Mouse (Mus musculus): Measurements from ENCODE around the gene Npas2. TPM values are rescaled to one million over a fixed set of nuclear protein-coding genes. Genes with fewer than 3 reads are reported as not detected.

Gene Npas2
- polyA plus RNA-seq, 1 experiment from 2014 or later, result 1.8 TPM

DNA sequence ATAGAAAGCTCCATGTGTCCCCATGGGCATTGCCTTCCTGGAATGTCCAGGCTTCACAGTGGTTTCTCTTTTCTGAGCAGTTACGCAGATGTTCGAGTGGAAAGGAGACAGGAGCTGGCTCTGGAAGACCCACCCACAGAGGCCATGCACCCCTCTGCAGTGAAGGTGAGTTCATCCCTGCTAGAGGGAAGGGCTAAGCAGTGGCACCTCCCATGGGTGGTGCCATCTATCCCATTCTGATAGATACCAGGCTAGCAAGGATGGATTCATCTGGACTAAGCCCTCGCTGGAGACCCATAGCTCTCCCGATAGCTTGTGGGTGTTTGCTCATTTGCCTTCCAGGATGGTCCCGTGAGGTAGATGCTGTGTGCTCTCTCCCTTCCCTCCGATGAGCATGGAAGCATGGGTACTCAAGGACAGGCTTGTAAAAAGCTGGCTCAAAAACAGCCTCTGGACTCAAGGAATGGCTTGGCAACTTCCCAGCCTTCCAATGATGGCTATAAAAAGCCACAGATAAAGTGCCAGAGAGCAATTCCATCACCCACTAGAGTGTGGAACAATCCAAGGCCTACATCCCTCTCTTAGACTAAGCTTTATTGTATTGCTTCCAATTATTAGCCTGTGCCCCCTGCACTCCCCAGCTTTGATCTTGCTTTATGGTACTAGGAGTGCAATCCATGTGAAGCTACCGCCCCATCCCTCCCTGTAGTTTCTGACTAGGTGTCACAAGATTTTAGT lies 137.5 kb downstream of the Npas2 start:
- Histone ChIP-seq H3K36me3 (ENCODE audit: control insufficient read depth, insufficient read depth, low read length) (no peaks in the 10 kb centered on the region), H3K4me2 (ENCODE audit: low read depth, low read length) (no peak overlapping the region), H3K27me3 (ENCODE audit: control insufficient read depth, insufficient read depth, low read length) (no peaks in the 10 kb centered on the region), H3K4me1 (ENCODE audit: control insufficient read depth, insufficient read depth, low read length) (no peaks in the 10 kb centered on the region), H3K4me3 (replicated peaks; ENCODE audit: low read length) (no peak overlapping the region), H3K9me3 (replicated peaks; ENCODE audit: control insufficient read depth, low read length) (no peaks in the 10 kb centered on the region), H3K27ac (ENCODE audit: low read length) (no peak overlapping the region), H3K9ac (ENCODE audit: low read length) (no peak overlapping the region)
- WGBS, result 90% methylated on average over 7 of the region's 7 CpGs
- ATAC-seq (ENCODE audit: insufficient read depth, low FRiP score), result no peak

DNA sequence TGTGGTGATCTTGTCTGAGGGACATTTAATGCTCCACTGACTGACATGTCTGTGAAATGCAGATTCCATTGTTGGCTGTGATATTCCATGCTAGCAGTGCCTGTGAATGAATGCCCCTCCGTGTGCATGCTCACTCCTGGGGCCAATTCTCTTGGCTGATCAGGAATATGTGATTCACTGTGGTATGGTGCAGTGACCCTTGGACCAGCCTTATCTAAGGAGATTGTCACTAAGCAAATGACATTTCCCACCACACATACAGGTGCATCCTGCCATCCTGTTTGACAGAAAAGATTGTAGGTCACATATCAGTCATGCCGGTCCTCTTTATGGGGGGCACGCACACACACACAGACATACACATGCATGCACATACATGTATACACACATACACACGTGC lies 138.9 kb downstream of the Npas2 start:
- no peaks in the 10 kb centered on the region for H3K27me3 ChIP-seq (ENCODE audit: control insufficient read depth, insufficient read depth, low read length)
- H3K4me1 ChIP-seq (ENCODE audit: control insufficient read depth, insufficient read depth, low read length), result no peaks in the 10 kb centered on the region
- no peaks in the 10 kb centered on the region for H3K36me3 ChIP-seq (ENCODE audit: control insufficient read depth, insufficient read depth, low read length)
- no peak overlapping the region for H3K4me2 ChIP-seq (ENCODE audit: low read depth, low read length)
- no peak overlapping the region for H3K4me3 ChIP-seq (replicated peaks; ENCODE audit: low read length)
- no peak overlapping the region for H3K9ac ChIP-seq (ENCODE audit: low read length)
- no peaks in the 10 kb centered on the region for H3K9me3 ChIP-seq (replicated peaks; ENCODE audit: control insufficient read depth, low read length)
- WGBS, result 78% methylated on average over 4 of the region's 4 CpGs
- no peak overlapping the region for H3K27ac ChIP-seq (ENCODE audit: low read length)
- no peak for ATAC-seq (ENCODE audit: insufficient read depth, low FRiP score)

DNA sequence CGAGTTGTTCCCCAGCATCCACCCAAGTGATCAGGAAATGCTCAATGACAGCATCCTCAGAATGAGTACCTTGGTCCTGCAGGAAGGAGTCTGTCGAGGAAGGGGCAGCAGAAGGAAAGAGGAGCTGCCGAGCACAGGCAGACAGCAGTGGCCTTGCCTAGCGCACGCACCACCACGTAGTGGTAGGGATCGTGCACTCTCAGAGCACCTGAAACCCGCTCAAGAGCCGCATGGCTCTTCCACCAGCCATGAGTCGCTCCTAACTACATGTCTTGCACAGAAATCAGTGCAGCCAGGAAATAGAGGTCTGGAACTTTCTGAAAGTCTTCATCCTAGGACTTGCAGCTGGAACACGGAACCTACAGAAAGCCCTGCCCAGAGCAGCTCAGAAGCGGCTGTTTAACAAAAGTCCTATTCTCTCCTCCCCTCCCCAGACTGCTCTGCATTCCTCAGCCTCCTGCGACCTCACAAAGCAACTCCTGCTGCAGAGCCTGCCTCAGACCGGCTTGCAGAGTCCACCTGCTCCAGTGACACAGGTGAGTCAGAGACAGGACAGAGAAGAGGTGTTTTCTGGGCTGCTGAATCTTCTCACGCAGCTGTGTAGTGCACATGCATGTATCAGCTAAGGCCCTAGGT lies 142.1 kb downstream of the Npas2 start:
- 26% methylated on average over 15 of the region's 15 CpGs for WGBS
- H3K9me3 ChIP-seq (replicated peaks; ENCODE audit: control insufficient read depth, low read length), result no peaks in the 10 kb centered on the region
- H3K27ac ChIP-seq (ENCODE audit: low read length), result no peak overlapping the region
- H3K4me2 ChIP-seq (ENCODE audit: low read depth, low read length), result no peak overlapping the region
- no peak overlapping the region; the same call in 1 of the 2 replicates for H3K9ac ChIP-seq (ENCODE audit: low read length)
- H3K27me3 ChIP-seq (ENCODE audit: control insufficient read depth, insufficient read depth, low read length), result no peaks in the 10 kb centered on the region
- no peak for ATAC-seq (ENCODE audit: insufficient read depth, low FRiP score)
- H3K4me1 ChIP-seq (ENCODE audit: control insufficient read depth, insufficient read depth, low read length), result no peaks in the 10 kb centered on the region
- no peaks in the 10 kb centered on the region for H3K36me3 ChIP-seq (ENCODE audit: control insufficient read depth, insufficient read depth, low read length)
- H3K4me3 ChIP-seq (replicated peaks; ENCODE audit: low read length), result no peak overlapping the region

DNA sequence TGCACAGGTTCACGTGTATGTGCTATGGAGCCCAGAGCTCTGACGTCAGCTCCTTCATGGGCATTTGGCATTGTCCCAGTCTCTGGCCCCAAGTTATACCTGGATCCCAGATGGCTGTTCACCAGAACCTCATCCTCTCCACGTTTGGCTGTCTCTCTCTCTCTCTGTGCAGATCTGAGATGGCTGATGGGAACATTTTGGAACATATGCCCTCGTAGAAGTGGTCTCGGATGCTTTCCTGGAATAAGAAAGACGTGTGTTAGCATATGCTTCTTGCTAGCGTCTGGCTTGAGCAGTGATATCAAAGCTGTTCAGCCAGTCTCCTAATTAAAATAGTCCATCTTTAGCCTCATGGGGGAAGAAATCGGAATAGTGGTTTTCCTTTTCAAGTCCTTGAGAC lies 143.3 kb downstream of the Npas2 start:
- Histone ChIP-seq H3K4me2 (ENCODE audit: low read depth, low read length) (no peak overlapping the region), H3K4me3 (replicated peaks; ENCODE audit: low read length) (no peak overlapping the region), H3K9ac (ENCODE audit: low read length) (no peak overlapping the region), H3K4me1 (ENCODE audit: control insufficient read depth, insufficient read depth, low read length) (no peaks in the 10 kb centered on the region), H3K27me3 (ENCODE audit: control insufficient read depth, insufficient read depth, low read length) (no peaks in the 10 kb centered on the region), H3K36me3 (ENCODE audit: control insufficient read depth, insufficient read depth, low read length) (no peaks in the 10 kb centered on the region), H3K9me3 (replicated peaks; ENCODE audit: control insufficient read depth, low read length) (no peaks in the 10 kb centered on the region), H3K27ac (ENCODE audit: low read length) (no peak overlapping the region)
- ATAC-seq (ENCODE audit: insufficient read depth, low FRiP score), result no peak
- 86% methylated on average over 8 of the region's 8 CpGs for WGBS

DNA sequence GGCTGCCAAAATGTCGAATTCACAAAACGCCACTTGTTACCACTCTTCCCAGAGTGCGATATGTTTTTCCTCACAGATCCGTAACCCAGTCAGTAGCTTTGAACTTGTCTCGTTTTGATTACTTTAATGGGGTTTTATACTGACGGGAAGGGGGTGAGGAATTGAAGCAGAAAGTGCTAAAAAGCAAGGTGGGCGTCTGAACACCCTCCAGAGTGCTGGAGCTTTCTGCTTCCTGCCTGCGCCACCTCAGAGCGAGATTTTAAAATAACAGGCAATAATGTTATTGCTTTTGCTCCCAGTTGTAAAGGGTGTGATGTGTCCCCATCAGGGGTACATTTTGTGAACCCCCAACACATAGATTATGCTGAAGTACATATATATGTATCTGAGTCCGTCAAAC lies 145.3 kb downstream of the Npas2 start:
- no peak for ATAC-seq (ENCODE audit: insufficient read depth, low FRiP score)
- H3K27me3 ChIP-seq (ENCODE audit: control insufficient read depth, insufficient read depth, low read length), result no peaks in the 10 kb centered on the region
- 73% methylated on average over 10 of the region's 10 CpGs for whole genome bisulfite sequencing
- no peak overlapping the region for H3K4me3 ChIP-seq (replicated peaks; ENCODE audit: low read length)
- H3K9me3 ChIP-seq (replicated peaks; ENCODE audit: control insufficient read depth, low read length), result no peaks in the 10 kb centered on the region
- no peaks in the 10 kb centered on the region for H3K36me3 ChIP-seq (ENCODE audit: control insufficient read depth, insufficient read depth, low read length)
- no peaks in the 10 kb centered on the region for H3K4me1 ChIP-seq (ENCODE audit: control insufficient read depth, insufficient read depth, low read length)
- H3K27ac ChIP-seq (ENCODE audit: low read length), result no peak overlapping the region
- no peak overlapping the region for H3K9ac ChIP-seq (ENCODE audit: low read length)
- no peak overlapping the region for H3K4me2 ChIP-seq (ENCODE audit: low read depth, low read length)

DNA sequence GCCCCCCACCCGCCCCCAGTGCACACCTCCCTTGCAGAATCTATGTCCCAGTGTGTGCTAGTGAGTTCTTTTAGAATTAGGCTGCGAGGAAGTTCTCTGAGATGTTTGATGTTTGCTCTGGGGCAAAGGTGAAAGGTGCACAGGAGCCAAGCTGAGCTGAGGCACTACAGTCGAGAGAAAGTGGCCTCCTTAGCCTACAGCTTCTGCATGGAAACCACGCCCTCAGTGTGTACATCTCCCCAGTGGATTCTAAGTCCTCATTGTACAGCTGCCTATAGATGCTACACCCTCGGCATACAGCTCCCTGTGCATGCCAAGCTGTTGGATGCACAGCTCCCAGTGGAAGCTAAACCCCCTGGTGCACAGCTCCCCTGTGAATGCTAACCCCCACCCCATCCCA lies 145.9 kb downstream of the Npas2 start:
- no peaks in the 10 kb centered on the region for H3K36me3 ChIP-seq (ENCODE audit: control insufficient read depth, insufficient read depth, low read length)
- WGBS, result 29% methylated on average over 5 of the region's 5 CpGs
- no peak overlapping the region for H3K27ac ChIP-seq (ENCODE audit: low read length)
- no peak overlapping the region for H3K4me3 ChIP-seq (replicated peaks; ENCODE audit: low read length)
- peak; percentile 18; the same call in 1 of the 2 replicates for ATAC-seq (ENCODE audit: insufficient read depth, low FRiP score)
- no peaks in the 10 kb centered on the region for H3K4me1 ChIP-seq (ENCODE audit: control insufficient read depth, insufficient read depth, low read length)
- no peaks in the 10 kb centered on the region for H3K27me3 ChIP-seq (ENCODE audit: control insufficient read depth, insufficient read depth, low read length)
- H3K9me3 ChIP-seq (replicated peaks; ENCODE audit: control insufficient read depth, low read length), result no peaks in the 10 kb centered on the region
- no peak overlapping the region for H3K4me2 ChIP-seq (ENCODE audit: low read depth, low read length)
- no peak overlapping the region for H3K9ac ChIP-seq (ENCODE audit: low read length)

DNA sequence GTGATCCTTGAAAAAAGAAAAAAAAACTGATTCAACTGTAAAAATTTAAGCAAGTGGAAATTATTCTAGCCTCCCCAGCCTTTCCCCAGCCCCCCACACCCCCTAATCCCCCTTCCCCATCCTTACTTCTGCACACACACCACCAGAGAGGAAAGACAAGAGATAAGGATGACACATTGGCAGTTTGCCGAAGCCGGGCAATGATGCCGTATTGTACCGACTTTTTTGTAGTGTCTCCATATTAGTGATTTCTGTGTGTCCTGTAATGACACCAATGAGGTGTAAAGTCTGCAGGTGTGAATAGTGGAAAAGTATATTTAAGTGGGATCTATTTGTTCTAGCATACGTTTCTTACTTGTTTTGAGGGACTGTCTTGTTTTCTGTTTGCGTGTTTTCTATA lies 146.6 kb downstream of the Npas2 start:
- WGBS, result 56% methylated on average over 6 of the region's 6 CpGs
- Histone ChIP-seq H3K4me3 (replicated peaks; ENCODE audit: low read length) (no peak overlapping the region), H3K4me1 (ENCODE audit: control insufficient read depth, insufficient read depth, low read length) (no peaks in the 10 kb centered on the region), H3K9ac (ENCODE audit: low read length) (no peak overlapping the region), H3K27me3 (ENCODE audit: control insufficient read depth, insufficient read depth, low read length) (no peaks in the 10 kb centered on the region), H3K36me3 (ENCODE audit: control insufficient read depth, insufficient read depth, low read length) (no peaks in the 10 kb centered on the region), H3K9me3 (replicated peaks; ENCODE audit: control insufficient read depth, low read length) (no peaks in the 10 kb centered on the region), H3K4me2 (ENCODE audit: low read depth, low read length) (no peak overlapping the region), H3K27ac (ENCODE audit: low read length) (no peak overlapping the region)
- ATAC-seq (ENCODE audit: insufficient read depth, low FRiP score), result no peak

DNA sequence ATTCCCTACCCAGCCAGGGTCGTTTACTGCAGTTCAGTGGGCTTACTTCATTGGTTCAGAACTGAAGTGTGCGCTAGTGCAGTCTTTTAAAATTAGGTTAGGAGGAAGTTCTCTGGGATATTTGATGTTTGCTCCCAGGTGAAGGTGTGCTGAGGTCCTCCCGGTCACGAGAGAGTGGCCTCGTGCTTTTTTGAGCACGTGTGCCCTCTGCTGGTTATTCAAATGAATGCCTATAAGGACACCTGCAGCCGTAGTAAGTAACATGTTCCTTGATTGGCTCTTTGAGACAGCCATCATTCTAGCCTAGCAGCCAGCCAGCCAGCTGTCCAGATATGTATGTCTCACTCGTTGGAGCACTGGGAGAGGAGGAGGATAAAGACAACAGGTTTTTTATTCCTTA lies 147.1 kb downstream of the Npas2 start:
- H3K36me3 ChIP-seq (ENCODE audit: control insufficient read depth, insufficient read depth, low read length), result no peaks in the 10 kb centered on the region
- peak; percentile 76; the same call in 1 of the 2 replicates for ATAC-seq (ENCODE audit: insufficient read depth, low FRiP score)
- H3K4me1 ChIP-seq (ENCODE audit: control insufficient read depth, insufficient read depth, low read length), result no peaks in the 10 kb centered on the region
- H3K4me3 ChIP-seq (replicated peaks; ENCODE audit: low read length), result no peak overlapping the region
- H3K4me2 ChIP-seq (ENCODE audit: low read depth, low read length), result no peak overlapping the region
- H3K9ac ChIP-seq (ENCODE audit: low read length), result no peak overlapping the region
- no peak overlapping the region for H3K27ac ChIP-seq (ENCODE audit: low read length)
- no peaks in the 10 kb centered on the region for H3K27me3 ChIP-seq (ENCODE audit: control insufficient read depth, insufficient read depth, low read length)
- no peaks in the 10 kb centered on the region for H3K9me3 ChIP-seq (replicated peaks; ENCODE audit: control insufficient read depth, low read length)
- 14% methylated on average over 8 of the region's 8 CpGs for WGBS

DNA sequence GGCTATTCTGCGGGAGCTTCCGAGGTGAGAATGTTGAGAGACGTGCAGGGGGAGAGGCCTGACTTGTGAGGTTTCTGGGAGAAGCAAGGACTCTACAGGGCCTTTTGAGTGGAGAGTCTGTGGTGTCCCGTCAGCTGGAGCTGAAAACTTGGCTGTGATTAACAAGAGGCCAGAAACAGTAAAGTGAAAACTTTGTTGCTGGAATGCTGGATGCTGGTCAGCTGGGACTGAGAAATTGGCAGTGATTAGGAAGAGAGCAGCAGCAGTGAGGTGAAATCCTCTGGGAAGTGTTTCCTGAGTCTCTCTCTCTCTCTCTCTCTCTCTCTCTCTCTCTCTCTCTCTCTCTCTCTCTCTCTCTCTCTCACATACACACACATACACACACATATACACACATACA lies 148.3 kb downstream of the Npas2 start:
- no peak overlapping the region for H3K9ac ChIP-seq (ENCODE audit: low read length)
- ATAC-seq (ENCODE audit: insufficient read depth, low FRiP score), result no peak
- H3K36me3 ChIP-seq (ENCODE audit: control insufficient read depth, insufficient read depth, low read length), result no peaks in the 10 kb centered on the region
- WGBS, result 69% methylated on average over 4 of the region's 4 CpGs
- H3K9me3 ChIP-seq (replicated peaks; ENCODE audit: control insufficient read depth, low read length), result no peaks in the 10 kb centered on the region
- no peak overlapping the region for H3K4me3 ChIP-seq (replicated peaks; ENCODE audit: low read length)
- no peaks in the 10 kb centered on the region for H3K4me1 ChIP-seq (ENCODE audit: control insufficient read depth, insufficient read depth, low read length)
- no peaks in the 10 kb centered on the region for H3K27me3 ChIP-seq (ENCODE audit: control insufficient read depth, insufficient read depth, low read length)
- H3K27ac ChIP-seq (ENCODE audit: low read length), result 0 out of 2 replicates have a peak overlapping the region, but pooled peaks have one; percentile 2
- no peak overlapping the region for H3K4me2 ChIP-seq (ENCODE audit: low read depth, low read length)

All from stomach, embryonic 16.5 days (tissue).